Mouse (Mus musculus): ENCODE results near the gene Thtpa. TPM values are rescaled to one million over a fixed set of nuclear protein-coding genes. Genes with fewer than 3 reads are reported as not detected.

The Thtpa gene
- 10.9 TPM for polyA plus RNA-seq (2015; fragmentation: Illumina TruSeq; extraction: RNeasy Lipid Tissue Mini Kit (QIAGEN cat#74804); ENCODE audit: insufficient read depth, low replicate concordance)

DNA sequence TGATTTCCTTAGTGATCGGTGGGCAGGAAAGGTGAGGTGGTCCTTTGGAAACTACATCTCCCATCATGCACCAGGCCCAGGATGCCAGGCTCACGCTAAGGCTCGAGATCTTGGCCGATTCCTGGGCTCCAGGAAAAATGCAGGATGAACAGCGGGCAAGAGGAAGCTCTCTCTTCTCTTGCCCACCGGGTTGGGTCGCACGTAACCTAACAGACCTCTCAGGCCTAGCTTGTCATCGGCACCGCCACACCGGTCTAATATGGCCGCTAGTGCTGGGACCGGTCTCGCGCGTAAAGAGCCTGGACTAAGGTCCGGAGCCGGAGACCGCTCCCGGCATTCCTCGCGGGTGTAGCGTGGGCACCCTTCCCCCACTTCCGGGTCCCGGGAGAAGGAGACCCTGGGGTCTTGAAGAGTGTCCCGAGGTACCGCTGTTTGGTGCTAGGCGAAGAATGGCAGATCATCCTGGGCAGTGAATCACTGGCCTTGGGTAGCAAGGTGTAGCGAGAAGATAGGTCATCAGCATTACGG is at the start of gene Thtpa:
Gene Thtpa (plus strand): TSS at position 81 of the 528 bp plus-strand sequence.

GRCm38 (mm10) chr14:55092011-55092577 is 2.5 kb upstream of the Thtpa start, which contains the start of gene Zfhx2:
Zfhx2 (minus strand) TSS chr14:55092324.

DNA sequence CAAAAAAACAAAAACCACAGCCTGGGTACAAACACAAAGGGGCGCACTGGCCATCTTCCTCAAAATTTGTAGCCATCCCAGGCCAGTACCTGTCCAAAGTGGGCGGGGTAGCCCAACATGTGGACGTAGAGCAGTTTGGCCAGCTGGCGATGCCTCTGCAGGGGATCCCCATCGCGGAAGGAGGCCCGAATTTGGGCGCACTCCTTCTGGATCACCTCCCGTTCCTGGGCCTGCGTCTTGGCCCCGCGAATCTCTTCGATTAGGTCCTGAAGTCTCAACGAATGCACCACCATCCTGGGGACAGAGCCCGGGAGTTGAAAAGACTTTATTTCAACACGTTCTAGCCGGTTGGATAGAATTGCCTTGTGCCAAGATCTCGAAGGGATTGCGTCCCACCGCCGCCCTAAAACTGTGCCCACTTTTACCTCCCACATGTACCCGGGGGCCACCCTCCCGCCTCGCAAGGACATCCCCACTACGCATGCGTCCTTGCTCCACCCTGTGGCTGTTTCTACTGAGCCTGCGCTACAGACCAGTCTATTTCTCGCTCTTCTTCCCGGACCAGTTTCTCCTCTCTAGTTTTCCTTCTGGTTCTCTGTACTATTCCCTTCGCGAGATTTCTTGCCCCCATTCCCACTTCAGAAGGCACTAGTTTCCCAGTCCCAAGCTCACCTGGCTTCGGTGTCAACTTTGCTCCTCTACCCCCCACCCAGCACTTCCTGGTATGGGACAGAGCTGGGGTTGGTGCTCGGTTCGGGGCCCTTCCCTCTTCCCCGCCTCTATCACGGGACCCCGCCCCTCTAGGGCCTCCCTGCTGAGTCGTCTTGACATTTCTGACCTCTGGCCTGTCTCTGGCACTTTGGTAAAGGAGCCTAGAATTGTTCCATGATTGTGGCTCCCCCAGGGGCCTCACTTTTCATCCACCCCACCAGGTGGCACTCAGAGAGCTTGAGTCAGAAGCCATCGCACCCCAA is 11.5 kb downstream of the Thtpa start, which contains the start of gene Ap1g2:
Gene Ap1g2 (minus strand): TSS at position 758 of the 974 bp plus-strand sequence.

DNA sequence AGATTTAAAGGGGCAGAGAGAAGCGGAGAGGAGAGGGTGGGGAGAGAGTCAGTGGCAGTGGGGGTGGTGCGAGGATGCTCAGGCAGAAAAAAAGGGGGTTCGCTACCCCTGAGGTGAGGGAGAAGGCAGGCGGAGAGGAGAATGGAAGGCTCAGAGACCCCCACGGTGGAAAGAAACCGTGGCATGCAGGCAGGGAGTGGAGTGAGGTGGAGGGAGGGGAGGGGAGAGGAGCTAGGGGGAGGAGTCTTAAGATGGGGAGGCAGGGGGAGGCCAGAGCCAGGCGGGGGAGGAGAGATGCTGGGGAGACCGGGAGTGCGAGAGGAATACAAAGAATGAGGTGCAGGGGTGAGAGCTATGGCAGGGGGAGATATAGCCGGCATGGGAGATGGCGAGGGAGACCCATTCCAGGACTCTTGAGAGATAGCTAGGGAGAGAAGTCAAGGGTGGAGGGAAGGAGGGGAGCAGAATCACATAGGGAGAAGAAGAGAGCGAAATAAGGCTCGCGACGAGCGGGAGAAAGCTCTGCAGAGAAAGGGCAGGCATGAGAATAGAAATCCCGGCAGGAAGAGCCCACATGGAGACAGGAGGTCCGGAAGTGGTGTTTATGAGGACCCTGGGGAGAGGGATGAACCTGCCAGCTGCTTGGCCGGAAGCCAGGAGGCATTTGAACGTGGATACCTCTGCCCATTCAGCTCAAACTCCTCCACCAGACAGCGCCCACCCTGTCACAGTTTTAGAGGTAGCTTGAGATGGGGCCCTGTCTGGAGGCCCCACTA is 22.0 kb downstream of the Thtpa start, which contains the start of gene Jph4:
Gene Jph4 (minus strand): TSS at position 511 of the 776 bp plus-strand sequence.

Other genes with a start within 250 kb of the Thtpa start
- 5.4 TPM for gene Homez, start 223.8 kb upstream of the Thtpa start, polyA plus RNA-seq (2015; fragmentation: Illumina TruSeq; extraction: RNeasy Lipid Tissue Mini Kit (QIAGEN cat#74804); ENCODE audit: insufficient read depth, low replicate concordance)
- gene Ppp1r3e, start 217.2 kb upstream of the Thtpa start, polyA plus RNA-seq (2015; fragmentation: Illumina TruSeq; extraction: RNeasy Lipid Tissue Mini Kit (QIAGEN cat#74804); ENCODE audit: insufficient read depth, low replicate concordance), result 10.9 TPM
- gene Bcl2l2, start 211.4 kb upstream of the Thtpa start, polyA plus RNA-seq (2015; fragmentation: Illumina TruSeq; extraction: RNeasy Lipid Tissue Mini Kit (QIAGEN cat#74804); ENCODE audit: insufficient read depth, low replicate concordance), result 16.2 TPM
- gene Gm20521, start 211.3 kb upstream of the Thtpa start, polyA plus RNA-seq (2015; fragmentation: Illumina TruSeq; extraction: RNeasy Lipid Tissue Mini Kit (QIAGEN cat#74804); ENCODE audit: insufficient read depth, low replicate concordance), result not detected
- gene Pabpn1, start 202.3 kb upstream of the Thtpa start, polyA plus RNA-seq (2015; fragmentation: Illumina TruSeq; extraction: RNeasy Lipid Tissue Mini Kit (QIAGEN cat#74804); ENCODE audit: insufficient read depth, low replicate concordance), result 254 TPM
- gene Slc22a17, start 181.7 kb upstream of the Thtpa start, polyA plus RNA-seq (2015; fragmentation: Illumina TruSeq; extraction: RNeasy Lipid Tissue Mini Kit (QIAGEN cat#74804); ENCODE audit: insufficient read depth, low replicate concordance), result 2.9 TPM
- gene Efs, start 168.7 kb upstream of the Thtpa start, polyA plus RNA-seq (2015; fragmentation: Illumina TruSeq; extraction: RNeasy Lipid Tissue Mini Kit (QIAGEN cat#74804); ENCODE audit: insufficient read depth, low replicate concordance), result 0.65 TPM
- not detected for gene Il25, start 162.1 kb upstream of the Thtpa start, polyA plus RNA-seq (2015; fragmentation: Illumina TruSeq; extraction: RNeasy Lipid Tissue Mini Kit (QIAGEN cat#74804); ENCODE audit: insufficient read depth, low replicate concordance)
- gene Cmtm5, start 158.5 kb upstream of the Thtpa start, polyA plus RNA-seq (2015; fragmentation: Illumina TruSeq; extraction: RNeasy Lipid Tissue Mini Kit (QIAGEN cat#74804); ENCODE audit: insufficient read depth, low replicate concordance), result not detected
- not detected for gene Myh6, start 127.9 kb upstream of the Thtpa start, polyA plus RNA-seq (2015; fragmentation: Illumina TruSeq; extraction: RNeasy Lipid Tissue Mini Kit (QIAGEN cat#74804); ENCODE audit: insufficient read depth, low replicate concordance)
- not detected for gene Gm17428, start 117.9 kb upstream of the Thtpa start, polyA plus RNA-seq (2015; fragmentation: Illumina TruSeq; extraction: RNeasy Lipid Tissue Mini Kit (QIAGEN cat#74804); ENCODE audit: insufficient read depth, low replicate concordance)
- gene Myh7, start 100.2 kb upstream of the Thtpa start, polyA plus RNA-seq (2015; fragmentation: Illumina TruSeq; extraction: RNeasy Lipid Tissue Mini Kit (QIAGEN cat#74804); ENCODE audit: insufficient read depth, low replicate concordance), result not detected
- 57.4 TPM for gene Ngdn, start 79.3 kb upstream of the Thtpa start, polyA plus RNA-seq (2015; fragmentation: Illumina TruSeq; extraction: RNeasy Lipid Tissue Mini Kit (QIAGEN cat#74804); ENCODE audit: insufficient read depth, low replicate concordance)
- 2.8 TPM for gene Zfhx2, start 2.5 kb upstream of the Thtpa start, polyA plus RNA-seq (2015; fragmentation: Illumina TruSeq; extraction: RNeasy Lipid Tissue Mini Kit (QIAGEN cat#74804); ENCODE audit: insufficient read depth, low replicate concordance)
- 75.5 TPM for gene Ap1g2, start 11.8 kb downstream of the Thtpa start, polyA plus RNA-seq (2015; fragmentation: Illumina TruSeq; extraction: RNeasy Lipid Tissue Mini Kit (QIAGEN cat#74804); ENCODE audit: insufficient read depth, low replicate concordance)
- 0.19 TPM for gene Jph4, start 22.2 kb downstream of the Thtpa start, polyA plus RNA-seq (2015; fragmentation: Illumina TruSeq; extraction: RNeasy Lipid Tissue Mini Kit (QIAGEN cat#74804); ENCODE audit: insufficient read depth, low replicate concordance)
- gene Dhrs2, start 127.2 kb downstream of the Thtpa start, polyA plus RNA-seq (2015; fragmentation: Illumina TruSeq; extraction: RNeasy Lipid Tissue Mini Kit (QIAGEN cat#74804); ENCODE audit: insufficient read depth, low replicate concordance), result not detected

All from spleen, adult 10 weeks (tissue).